Comparison of ENCODE assay signal across 35 mouse cellular contexts in the genomic region with DNA sequence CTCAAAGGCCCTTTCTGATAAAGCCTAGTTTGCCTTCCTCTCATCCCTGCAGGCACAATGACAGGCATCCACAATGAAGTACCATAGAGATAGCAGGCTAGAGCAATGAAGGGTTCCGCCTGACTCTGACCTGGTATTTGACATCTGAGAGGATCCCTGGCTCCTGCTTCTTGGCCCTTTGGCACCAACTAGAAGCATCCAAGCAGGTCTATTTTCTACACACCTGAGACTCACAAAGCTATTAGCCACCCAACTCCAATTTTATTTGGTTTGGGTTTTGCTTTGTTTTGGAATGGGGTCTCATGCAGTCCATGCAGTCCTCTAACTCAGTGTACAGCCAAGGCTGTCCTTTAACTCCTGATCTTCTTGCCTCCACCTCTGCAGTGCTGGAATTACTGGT.
"Had no signal": no experiment of that assay in that cellular context is flagged by ENCODE, and none has a peak within 500 bp of the region (broad histone marks: within the 10 kb centered on the region; RNA-seq: fewer than 3 reads in every experiment).

No protein-coding gene starts in this region.

- H3K4me2 ChIP-seq: heart, embryonic 11.5 days; heart, embryonic 12.5 days; heart, embryonic 13.5 days; heart, embryonic 15.5 days; hindbrain, embryonic 12.5 days; hindbrain, embryonic 13.5 days; hindbrain, embryonic 14.5 days; hindbrain, embryonic 15.5 days; intestine, embryonic 15.5 days; kidney, embryonic 15.5 days had no signal

- DNase-seq: heart, postnatal 10 days; heart, postnatal 14 days; heart, postnatal 36 days; heart, postnatal 4 days; kidney, adult 11 months; kidney, adult 18-20 months; kidney, adult 2 months; kidney, adult 8-10 months; kidney, adult 9 months; kidney, postnatal 10 days; kidney, postnatal 14 days; kidney, postnatal 25 days; kidney, postnatal 36 days; kidney, postnatal 4 days; layer of hippocampus, adult 9-11 months; layer of hippocampus, postnatal 36 days had no signal

- H3K9ac ChIP-seq: heart, embryonic 12.5 days; heart, embryonic 13.5 days; heart, embryonic 15.5 days; hindbrain, embryonic 12.5 days; hindbrain, embryonic 13.5 days; hindbrain, embryonic 14.5 days; hindbrain, embryonic 15.5 days; intestine, embryonic 15.5 days; kidney, embryonic 15.5 days had no signal

- H3K9me3 ChIP-seq: heart, embryonic 12.5 days; heart, embryonic 15.5 days; hindbrain, embryonic 13.5 days; hindbrain, embryonic 15.5 days; intestine, embryonic 15.5 days; kidney, embryonic 15.5 days had no signal

- H3K4me1 ChIP-seq: heart, embryonic 10.5 days; hindbrain, embryonic 12.5 days; hindbrain, embryonic 13.5 days; hindbrain, embryonic 15.5 days; intestine, embryonic 15.5 days; kidney, embryonic 15.5 days had no signal

- H3K27ac ChIP-seq: heart, embryonic 10.5 days; heart, embryonic 13.5 days; heart, embryonic 15.5 days; hindbrain, embryonic 10.5 days; hindbrain, embryonic 12.5 days; hindbrain, embryonic 13.5 days; hindbrain, embryonic 14.5 days; hindbrain, embryonic 15.5 days; hindbrain, postnatal 0 days; intestine, embryonic 15.5 days; kidney, embryonic 15.5 days; kidney, postnatal 0 days; layer of hippocampus, adult 2 months had no signal

- ATAC-seq: hindbrain, embryonic 16.5 days; hindbrain, postnatal 0 days; inflammation-experienced regulatory T-cells, adult 6 months; intestine, embryonic 15.5 days; intestine, embryonic 16.5 days; intestine, postnatal 0 days had no signal

- H3K27me3 ChIP-seq: heart, embryonic 12.5 days; heart, embryonic 13.5 days; heart, embryonic 15.5 days; hindbrain, embryonic 12.5 days; hindbrain, embryonic 13.5 days; hindbrain, embryonic 15.5 days; intestine, embryonic 15.5 days; kidney, embryonic 15.5 days had no signal

- H3K4me3 ChIP-seq: heart, embryonic 10.5 days; heart, embryonic 12.5 days; heart, embryonic 13.5 days; heart, embryonic 15.5 days; hindbrain, embryonic 10.5 days; hindbrain, embryonic 12.5 days; hindbrain, embryonic 13.5 days; hindbrain, embryonic 15.5 days; intestine, embryonic 15.5 days; kidney, embryonic 15.5 days; layer of hippocampus, adult 2 months had no signal

- H3K36me3 ChIP-seq: heart, embryonic 10.5 days; heart, embryonic 12.5 days; heart, embryonic 13.5 days; heart, embryonic 15.5 days; hindbrain, embryonic 10.5 days; hindbrain, embryonic 12.5 days; hindbrain, embryonic 13.5 days; hindbrain, embryonic 15.5 days; intestine, embryonic 15.5 days; kidney, embryonic 15.5 days had no signal
